Mouse (Mus musculus): ENCODE data around the gene Mgea5.

Mgea5 gene

GRCm38 (mm10) chr19:45796879-45797278 is 13.2 kb upstream of the Mgea5 start:
- in situ Hi-C loops (cut with MseI, MboI): no loop called here

- in situ Hi-C loops (cut with MseI, MboI): no loop called here
Observed at GRCm38 (mm10) chr19:45796061-45796556, 12.5 kb upstream of the Mgea5 start.

- in situ Hi-C loops (cut with MseI, MboI): no loop called here
Observed at GRCm38 (mm10) chr19:45795406-45795944, 11.8 kb upstream of the Mgea5 start.

- in situ Hi-C loops (cut with MseI, MboI): no loop called here
Observed at GRCm38 (mm10) chr19:45794718-45795117, 11.1 kb upstream of the Mgea5 start.

GRCm38 (mm10) chr19:45792404-45792803 is 8.8 kb upstream of the Mgea5 start:
- in situ Hi-C loops (cut with MseI, MboI): no loop called here

GRCm38 (mm10) chr19:45789888-45790874 is 6.5 kb upstream of the Mgea5 start:
- in situ Hi-C loops (cut with MseI, MboI): no loop called here

GRCm38 (mm10) chr19:45789365-45789764 is 5.7 kb upstream of the Mgea5 start:
- in situ Hi-C loops (cut with MseI, MboI): no loop called here

- in situ Hi-C loops (cut with MseI, MboI): no loop called here
Observed at GRCm38 (mm10) chr19:45788337-45788736, 4.7 kb upstream of the Mgea5 start.

GRCm38 (mm10) chr19:45787450-45787849 is 3.8 kb upstream of the Mgea5 start:
- in situ Hi-C loops (cut with MseI, MboI): no loop called here

GRCm38 (mm10) chr19:45785470-45785869 is 1.8 kb upstream of the Mgea5 start:
- in situ Hi-C loops (cut with MseI, MboI): no loop called here

GRCm38 (mm10) chr19:45783933-45784576 is 418 bp upstream of the Mgea5 start:
- in situ Hi-C loops (cut with MseI, MboI): no loop called here

- in situ Hi-C loops (cut with MseI, MboI): no loop called here
Observed at GRCm38 (mm10) chr19:45782315-45783001, 1.2 kb downstream of the Mgea5 start.

GRCm38 (mm10) chr19:45781676-45782075 is 2.0 kb downstream of the Mgea5 start:
- in situ Hi-C loops (cut with MseI, MboI): no loop called here

- in situ Hi-C loops (cut with MseI, MboI): no loop called here
Observed at GRCm38 (mm10) chr19:45780350-45780915, 3.2 kb downstream of the Mgea5 start.

GRCm38 (mm10) chr19:45775486-45775885 is 8.2 kb downstream of the Mgea5 start:
- in situ Hi-C loops (cut with MseI, MboI): no loop called here

GRCm38 (mm10) chr19:45771501-45771900 is 12.1 kb downstream of the Mgea5 start:
- in situ Hi-C loops (cut with MseI, MboI): no loop called here

- in situ Hi-C loops (cut with MseI, MboI): no loop called here
Observed at GRCm38 (mm10) chr19:45760810-45761209, 22.8 kb downstream of the Mgea5 start.

GRCm38 (mm10) chr19:45758671-45759070 is 25.0 kb downstream of the Mgea5 start:
- in situ Hi-C loops (cut with MseI, MboI): no loop called here

GRCm38 (mm10) chr19:45753551-45753950 is 30.1 kb downstream of the Mgea5 start:
- in situ Hi-C loops (cut with MseI, MboI): no loop called here

GRCm38 (mm10) chr19:45751881-45752280 is 31.8 kb downstream of the Mgea5 start:
- in situ Hi-C loops (cut with MseI, MboI): no loop called here
